Mouse (Mus musculus): ENCODE results near the gene Nek9.

DNA sequence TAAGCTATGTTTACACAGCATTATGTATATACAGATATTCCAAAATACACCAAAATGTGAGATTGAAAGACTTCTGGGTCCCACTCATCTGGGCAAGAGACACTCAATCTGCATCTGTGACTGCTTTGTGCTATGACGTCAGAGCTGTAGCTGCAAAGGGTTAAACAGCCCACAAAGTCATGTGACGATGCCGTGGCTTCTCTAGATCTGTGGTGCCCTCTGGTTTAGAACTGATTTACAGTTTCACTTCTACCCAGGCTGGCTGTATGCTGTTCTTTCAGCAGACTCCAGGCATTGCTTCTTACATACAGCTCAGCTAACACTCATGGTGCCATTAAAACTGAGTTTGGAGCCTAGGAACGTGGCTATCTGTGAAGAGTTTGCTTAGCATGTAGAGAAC is 34.4 kb downstream of the Nek9 start:
- TF ChIP-seq GATA1 (IDR thresholded peaks at IDR 0.05; ENCODE audit: borderline replicate concordance, low read length), result no peak
- TF ChIP-seq FLI1 (IDR thresholded peaks at IDR 0.05; ENCODE audit: low read length), result no peak
